In genomic region chr11:43483122-43483792, GRCm38 (mm10) we compare ENCODE assay signal across 8 mouse cellular contexts. TPM values are rescaled to one million over a fixed set of nuclear protein-coding genes. Genes with fewer than 3 reads are reported as not detected.
DNase-seq lines count a peak whose midpoint lies in the region; ATAC-seq and TF ChIP-seq lines count a peak whose summit lies in the region.
"Had no signal": no experiment of that assay in that cellular context is flagged by ENCODE, and none has a peak within 500 bp of the region (broad histone marks: within the 10 kb centered on the region; RNA-seq: fewer than 3 reads in every experiment).

No protein-coding gene starts in this region.

- no peak for DNase-seq in lung, adult 2 months
- DNase-seq in heart, adult 2 months, result peak; percentile 64 to 71
- no peak for DNase-seq in right cerebral cortex, postnatal 25 days
- no peak for DNase-seq in layer of hippocampus, postnatal 25 days (ENCODE audit: extremely low spot score in 1 of 2, low spot score in 1 of 2)

- no peak overlapping the region for H3K9ac ChIP-seq in lung, embryonic 15.5 days
- H3K9ac ChIP-seq in heart, adult 2 months (ENCODE audit: low read depth, low read length), result no peak overlapping the region
- H3K9ac ChIP-seq in kidney, embryonic 14.5 days (ENCODE audit: low read depth, low read length), result no peak overlapping the region
- H3K9ac ChIP-seq in stomach, embryonic 15.5 days, result no peak overlapping the region

- no peak for TF ChIP-seq CTCF in lung, adult 2 months (IDR thresholded peaks at IDR 0.05; ENCODE audit: insufficient read depth, low read length)
- TF ChIP-seq CTCF in heart, adult 2 months (IDR thresholded peaks at IDR 0.05), result no peak

- no peaks in the 10 kb centered on the region for H3K36me3 ChIP-seq in lung, embryonic 15.5 days
- H3K36me3 ChIP-seq in heart, adult 2 months (ENCODE audit: control insufficient read depth, insufficient read depth, low read length), result peaks cover 3% of the 10 kb centered on the region; the same call in 1 of the 2 replicates
- H3K36me3 ChIP-seq in kidney, embryonic 14.5 days (ENCODE audit: control insufficient read depth, insufficient read depth, low read length), result no peaks in the 10 kb centered on the region
- no peaks in the 10 kb centered on the region for H3K36me3 ChIP-seq in stomach, embryonic 15.5 days

- H3K4me1 ChIP-seq in lung, embryonic 15.5 days, result peaks cover 50% of the 10 kb centered on the region
- H3K4me1 ChIP-seq in lung, adult 2 months (ENCODE audit: control insufficient read depth, insufficient read depth, low read length), result 0 out of 2 replicates have a peak, but pooled peaks cover 5% of the 10 kb centered on the region
- H3K4me1 ChIP-seq in heart, adult 2 months (ENCODE audit: control insufficient read depth, insufficient read depth, low read length), result peaks cover 15% of the 10 kb centered on the region
- peaks cover 29% of the 10 kb centered on the region for H3K4me1 ChIP-seq in kidney, embryonic 14.5 days (ENCODE audit: control insufficient read depth, insufficient read depth, low read length)
- H3K4me1 ChIP-seq in stomach, embryonic 15.5 days, result peaks cover 22% of the 10 kb centered on the region

- H3K4me2 ChIP-seq in lung, embryonic 15.5 days, result no peak overlapping the region
- no peak overlapping the region; the same call in 1 of the 2 replicates for H3K4me2 ChIP-seq in kidney, embryonic 14.5 days (replicated peaks; ENCODE audit: low read depth, low read length)
- H3K4me2 ChIP-seq in stomach, embryonic 15.5 days, result no peak overlapping the region

- ATAC-seq in lung, embryonic 15.5 days (ENCODE audit: borderline replicate concordance, extremely low read depth, low FRiP score, low TSS enrichment), result peak; percentile 77; the same call in 1 of the 2 replicates
- peak; percentile 87 for ATAC-seq in kidney, embryonic 14.5 days (ENCODE audit: low FRiP score, low TSS enrichment)
- ATAC-seq in stomach, embryonic 15.5 days (ENCODE audit: insufficient read depth, low FRiP score, low read depth), result peak; percentile 67; the same call in 1 of the 2 replicates

- intact Hi-C loops in heart, adult 2 months (cut with DNase I), result no loop called here

- H3K27ac ChIP-seq in lung, embryonic 15.5 days, result peak overlapping the region; percentile 62
- peak overlapping the region; percentile 65 for H3K27ac ChIP-seq in heart, adult 2 months
- peak overlapping the region; percentile 80 for H3K27ac ChIP-seq in kidney, embryonic 14.5 days (ENCODE audit: low read depth, low read length)
- peak overlapping the region; percentile 69 for H3K27ac ChIP-seq in stomach, embryonic 15.5 days

- no peak for TF ChIP-seq EP300 in heart, adult 2 months (IDR thresholded peaks at IDR 0.05; ENCODE audit: insufficient read depth, low read depth, low read length)

- H3K79me2 ChIP-seq in heart, adult 2 months (replicated peaks; ENCODE audit: control insufficient read depth, insufficient read depth, low read length), result no peaks in the 10 kb centered on the region

- H3K9me3 ChIP-seq in lung, embryonic 15.5 days, result no peaks in the 10 kb centered on the region
- H3K9me3 ChIP-seq in kidney, embryonic 14.5 days (ENCODE audit: control insufficient read depth, low read length), result no peaks in the 10 kb centered on the region
- no peaks in the 10 kb centered on the region for H3K9me3 ChIP-seq in stomach, embryonic 15.5 days

- no peak overlapping the region for H3K4me3 ChIP-seq in lung, embryonic 15.5 days
- H3K4me3 ChIP-seq in lung, adult 2 months (replicated peaks; ENCODE audit: extremely low read depth, low read depth, low read length), result no peak overlapping the region
- no peak overlapping the region for H3K4me3 ChIP-seq in heart, adult 2 months
- H3K4me3 ChIP-seq in kidney, embryonic 14.5 days (ENCODE audit: low read length), result no peak overlapping the region
- H3K4me3 ChIP-seq in stomach, embryonic 15.5 days (replicated peaks), result no peak overlapping the region

- 18% methylated on average over 6 of the region's 6 CpGs for WGBS in lung, embryonic 15.5 days
- 27% methylated on average over 6 of the region's 6 CpGs for WGBS in lung, adult 2 months
- WGBS in heart, adult 2 months, result 43% methylated on average over 6 of the region's 6 CpGs
- WGBS in kidney, embryonic 14.5 days, result 19% methylated on average over 6 of the region's 6 CpGs
- 31% methylated on average over 6 of the region's 6 CpGs for whole genome bisulfite sequencing in stomach, embryonic 15.5 days

- TF ChIP-seq POLR2A in lung, adult 2 months (IDR thresholded peaks at IDR 0.05; ENCODE audit: borderline replicate concordance, extremely low read depth, low read depth, low read length), result no peak
- no peak for TF ChIP-seq POLR2A in heart, adult 2 months (IDR thresholded peaks at IDR 0.05; ENCODE audit: insufficient read depth, low read depth, low read length)

- H3K27me3 ChIP-seq in lung, embryonic 15.5 days, result no peaks in the 10 kb centered on the region
- H3K27me3 ChIP-seq in heart, adult 2 months (ENCODE audit: control insufficient read depth, insufficient read depth, low read length), result no peaks in the 10 kb centered on the region
- no peaks in the 10 kb centered on the region for H3K27me3 ChIP-seq in kidney, embryonic 14.5 days (ENCODE audit: control insufficient read depth, insufficient read depth, low read length)
- H3K27me3 ChIP-seq in stomach, embryonic 15.5 days (replicated peaks), result no peaks in the 10 kb centered on the region

RNA-seq across cellular contexts. Expression of gene C1qtnf2, which starts 9.2 kb away (rescaled TPM):
- polyA plus RNA-seq in lung, embryonic 15.5 days (2015; fragmentation: Nextera tagmentation; extraction: Ambion mirVana), result 2.6 and 3.1 TPM in 2 replicates
- polyA plus RNA-seq in lung, adult 2 months (2012; rRNA removed), result 35.1 and 62.4 TPM in 2 replicates
- total RNA-seq in heart, adult 2 months (2021), result 1 to 10 TPM; 4.7 to 5.3 TPM
- 7.8 and 10.8 TPM in 2 replicates for polyA plus RNA-seq in heart, adult 2 months (2012; rRNA removed)
- polyA plus RNA-seq in kidney, embryonic 14.5 days (2014; fragmentation: Nextera tagmentation; extraction: Ambion mirVana), result 13.4 and 17.9 TPM in 2 replicates
- 10.1 and 10.4 TPM in 2 replicates for polyA plus RNA-seq in stomach, embryonic 15.5 days (2015; fragmentation: Nextera tagmentation; extraction: Ambion mirVana)
- 1 to 10 TPM; 1.0 to 1.9 TPM for total RNA-seq in layer of hippocampus, postnatal 25 days (2021)
- total RNA-seq: neutrophil, adult 5-6 weeks had no signal

RNA-seq across cellular contexts. Expression of gene Ccnjl, which starts 45.3 kb away (rescaled TPM):
- polyA plus RNA-seq in lung, embryonic 15.5 days (2015; fragmentation: Nextera tagmentation; extraction: Ambion mirVana), result 22.6 and 23.3 TPM in 2 replicates
- polyA plus RNA-seq in lung, adult 2 months (2012; rRNA removed), result 3.7 and 3.8 TPM in 2 replicates
- 1 to 10 TPM; 2.1 to 3.0 TPM for total RNA-seq in heart, adult 2 months (2021)
- 2.0 and 2.9 TPM in 2 replicates for polyA plus RNA-seq in heart, adult 2 months (2012; rRNA removed)
- polyA plus RNA-seq in kidney, embryonic 14.5 days (2014; fragmentation: Nextera tagmentation; extraction: Ambion mirVana), result 25.8 and 31.1 TPM in 2 replicates
- 12.7 and 13.5 TPM in 2 replicates for polyA plus RNA-seq in stomach, embryonic 15.5 days (2015; fragmentation: Nextera tagmentation; extraction: Ambion mirVana)
- total RNA-seq in layer of hippocampus, postnatal 25 days (2021), result 10 to 100 TPM in 1 of 2 experiments, 1 to 10 TPM in 1; 9.3 to 13.1 TPM
- total RNA-seq: neutrophil, adult 5-6 weeks had no signal

RNA-seq across cellular contexts. Expression of gene Slu7, which starts 49.7 kb away (rescaled TPM):
- 56.8 and 58.0 TPM in 2 replicates for polyA plus RNA-seq in lung, embryonic 15.5 days (2015; fragmentation: Nextera tagmentation; extraction: Ambion mirVana)
- 3.2 and 6.0 TPM in 2 replicates for polyA plus RNA-seq in lung, adult 2 months (2012; rRNA removed)
- 10 to 100 TPM; 27.2 to 27.8 TPM for total RNA-seq in heart, adult 2 months (2021)
- 3.8 and 4.7 TPM in 2 replicates for polyA plus RNA-seq in heart, adult 2 months (2012; rRNA removed)
- polyA plus RNA-seq in kidney, embryonic 14.5 days (2014; fragmentation: Nextera tagmentation; extraction: Ambion mirVana), result 58.2 and 65.2 TPM in 2 replicates
- polyA plus RNA-seq in stomach, embryonic 15.5 days (2015; fragmentation: Nextera tagmentation; extraction: Ambion mirVana), result 51.0 and 51.8 TPM in 2 replicates
- total RNA-seq in layer of hippocampus, postnatal 25 days (2021), result 10 to 100 TPM; 50.0 to 52.5 TPM

RNA-seq across cellular contexts. Expression of gene Pttg1, which starts 57.2 kb away (rescaled TPM):
- polyA plus RNA-seq in lung, embryonic 15.5 days (2015; fragmentation: Nextera tagmentation; extraction: Ambion mirVana), result 86.8 and 95.0 TPM in 2 replicates
- 4.3 and 15.4 TPM in 2 replicates for polyA plus RNA-seq in lung, adult 2 months (2012; rRNA removed)
- 10 to 100 TPM; 74.8 to 84.5 TPM for total RNA-seq in heart, adult 2 months (2021)
- 55.5 and 80.9 TPM in 2 replicates for polyA plus RNA-seq in heart, adult 2 months (2012; rRNA removed)
- 105 and 129 TPM in 2 replicates for polyA plus RNA-seq in kidney, embryonic 14.5 days (2014; fragmentation: Nextera tagmentation; extraction: Ambion mirVana)
- 60.9 and 62.4 TPM in 2 replicates for polyA plus RNA-seq in stomach, embryonic 15.5 days (2015; fragmentation: Nextera tagmentation; extraction: Ambion mirVana)
- 10 to 100 TPM; 26.6 to 28.0 TPM for total RNA-seq in layer of hippocampus, postnatal 25 days (2021)

Comparison
In these comparisons a context has a peak if more than half of its experiments do, and no peak if none do; other contexts are left out.
1. DNase-seq: peak in heart, adult 2 months (2 of 2); none in lung, adult 2 months (single experiment), right cerebral cortex, postnatal 25 days (single experiment) and layer of hippocampus, postnatal 25 days (0 of 2).
2. Peak in every context shown above with its lines, with median percentiles within 50 percentile points of each other: ATAC-seq and H3K27ac ChIP-seq.